Mouse (Mus musculus) midbrain, embryonic 13.5 days (tissue): ENCODE measurements around the gene Aip. TPM values are rescaled to one million over a fixed set of nuclear protein-coding genes. Genes with fewer than 3 reads are reported as not detected.

Source experiments
- ATAC-seq: fragments of 200-750 bp; cut with Nextera tagmentation; 2 replicates; pipeline ENCODE4 v1.8.0; 2017; ENCODE audit warnings: mild to moderate bottlenecking, moderate TSS enrichment, moderate library complexity
- H3K27ac ChIP-seq: fragments of 300-500 bp; sonication (generic); 2 replicates; pipeline ENCODE4 v1.5.1; 2015; ENCODE audit warnings: inconsistent platforms, mild to moderate bottlenecking, moderate library complexity
- H3K27me3 ChIP-seq: fragments of 300-500 bp; sonication (generic); 2 replicates; pipeline ENCODE4 v1.6.1; 2015; ENCODE audit warnings: mild to moderate bottlenecking, inconsistent platforms
- H3K36me3 ChIP-seq: fragments of 300-500 bp; sonication (generic); 2 replicates; pipeline ENCODE4 v1.6.1; 2015; ENCODE audit warnings: mild to moderate bottlenecking, inconsistent platforms
- H3K4me1 ChIP-seq: fragments of 300-500 bp; sonication (generic); replicated peaks from 2 replicates; pipeline ENCODE4 v1.6.1; 2015; ENCODE audit warnings: inconsistent platforms
- H3K4me2 ChIP-seq: fragments of 300-500 bp; sonication (generic); replicated peaks from 2 replicates; pipeline ENCODE4 v1.6.1; 2015; ENCODE audit warnings: moderate library complexity, mild to moderate bottlenecking, inconsistent platforms
- H3K4me3 ChIP-seq: fragments of 300-500 bp; sonication (generic); replicated peaks from 2 replicates; pipeline ENCODE4 v1.5.1; 2015; ENCODE audit warnings: mild to moderate bottlenecking, inconsistent platforms
- H3K9ac ChIP-seq: fragments of 300-500 bp; sonication (generic); replicated peaks from 2 replicates; pipeline ENCODE4 v1.6.1; 2015; ENCODE audit warnings: mild to moderate bottlenecking, inconsistent platforms
- H3K9me3 ChIP-seq: fragments of 300-500 bp; sonication (generic); 2 replicates; pipeline ENCODE4 v1.6.1; 2016; ENCODE audit warnings: mild to moderate bottlenecking, inconsistent platforms
- WGBS: fragments of 180-500 bp; shearing (Covaris S2); methylation state at CpG from one replicate; pipeline ENCODE4 v1.1.7; 2015; 5-methylcytosine and 5-hydroxymethylcytosine counted together
- polyA plus RNA-seq: library from polyadenylated mRNA; unstranded; fragments of >200 nt; fragmentation: Nextera tagmentation; extraction: Ambion mirVana; gene quantifications from 2 replicates; pipeline ENCODE4 v1.2.1, GENCODE M21; 2015

The Aip gene
- polyA plus RNA-seq, 1 experiment from 2014 or later = 79.8 TPM

- H3K4me1 ChIP-seq = peaks cover 22% of the 10 kb centered on the region
- 77% methylated on average over 7 of the region's 7 CpGs for WGBS
- no peak overlapping the region for H3K4me3 ChIP-seq
- ATAC-seq = no peak
- H3K27ac ChIP-seq = no peak overlapping the region
- no peak overlapping the region for H3K9ac ChIP-seq
- no peaks in the 10 kb centered on the region for H3K9me3 ChIP-seq
- H3K36me3 ChIP-seq = no peaks in the 10 kb centered on the region
- no peak overlapping the region for H3K4me2 ChIP-seq
- peaks cover 3% of the 10 kb centered on the region; the same call in 1 of the 2 replicates for H3K27me3 ChIP-seq
These were observed 31.9 kb downstream of the Aip start for GRCm38 (mm10) chr19:4093772-4094171.

- WGBS = 99% methylated on average over 3 of the region's 3 CpGs
These were observed 32.9 kb downstream of the Aip start for GRCm38 (mm10) chr19:4092750-4093149.

GRCm38 (mm10) chr19:4091383-4091782, 34.3 kb downstream of the Aip start:
- Histone ChIP-seq H3K9ac (no peak overlapping the region), H3K4me3 (no peak overlapping the region), H3K4me2 (no peak overlapping the region), H3K27ac (no peak overlapping the region), H3K27me3 (peaks cover 3% of the 10 kb centered on the region; the same call in 1 of the 2 replicates), H3K36me3 (no peaks in the 10 kb centered on the region), H3K4me1 (peaks cover 6% of the 10 kb centered on the region), H3K9me3 (no peaks in the 10 kb centered on the region)
- ATAC-seq = no peak
- 71% methylated on average over 2 of the region's 2 CpGs for WGBS

More at GRCm38 (mm10) chr19:4092750-4093149, 32.9 kb downstream of the Aip start:
- no peak for ATAC-seq
- no peaks in the 10 kb centered on the region for H3K9me3 ChIP-seq
- no peaks in the 10 kb centered on the region for H3K36me3 ChIP-seq
- no peak overlapping the region for H3K4me3 ChIP-seq
- H3K4me2 ChIP-seq = no peak overlapping the region
- no peak overlapping the region for H3K27ac ChIP-seq
- H3K27me3 ChIP-seq = peaks cover 3% of the 10 kb centered on the region; the same call in 1 of the 2 replicates
- no peak overlapping the region for H3K9ac ChIP-seq
- H3K4me1 ChIP-seq = peaks cover 12% of the 10 kb centered on the region

DNA sequence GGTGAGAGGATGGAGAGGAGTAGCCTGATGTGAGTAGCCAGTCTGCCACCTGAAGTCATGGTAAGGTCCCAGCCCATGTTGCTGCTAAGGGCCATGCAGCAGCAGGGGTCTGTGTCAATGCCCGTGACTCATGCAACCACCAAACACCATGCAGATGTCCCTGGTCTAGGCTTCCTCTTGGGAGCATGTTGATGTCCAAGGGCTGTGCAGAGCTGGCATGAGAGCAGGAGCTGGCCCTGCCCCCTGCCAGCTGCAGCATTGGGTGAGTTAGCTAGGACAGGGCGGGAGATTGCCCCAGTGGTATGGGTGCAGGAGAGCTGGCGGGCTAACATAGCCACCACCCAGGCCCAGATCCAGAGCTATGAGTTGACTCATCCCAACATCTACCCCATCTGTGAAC, 35.2 kb downstream of the Aip start:
- Histone ChIP-seq H3K27ac (no peak overlapping the region), H3K4me1 (no peaks in the 10 kb centered on the region), H3K9me3 (no peaks in the 10 kb centered on the region), H3K27me3 (peaks cover 3% of the 10 kb centered on the region; the same call in 1 of the 2 replicates), H3K4me3 (no peak overlapping the region), H3K36me3 (no peaks in the 10 kb centered on the region), H3K4me2 (no peak overlapping the region), H3K9ac (no peak overlapping the region)
- no peak for ATAC-seq
- 88% methylated on average over 3 of the region's 3 CpGs for WGBS

- no peak overlapping the region for H3K27ac ChIP-seq
- no peaks in the 10 kb centered on the region for H3K9me3 ChIP-seq
- no peak overlapping the region for H3K4me3 ChIP-seq
- H3K4me1 ChIP-seq = no peaks in the 10 kb centered on the region
- no peak overlapping the region for H3K9ac ChIP-seq
- H3K36me3 ChIP-seq = no peaks in the 10 kb centered on the region
- ATAC-seq = no peak
- WGBS = 57% methylated on average over 6 of the region's 6 CpGs
- H3K27me3 ChIP-seq = peaks cover 7% of the 10 kb centered on the region; the same call in 1 of the 2 replicates
- no peak overlapping the region for H3K4me2 ChIP-seq
These were observed 36.5 kb downstream of the Aip start for GRCm38 (mm10) chr19:4089128-4089527.

DNA sequence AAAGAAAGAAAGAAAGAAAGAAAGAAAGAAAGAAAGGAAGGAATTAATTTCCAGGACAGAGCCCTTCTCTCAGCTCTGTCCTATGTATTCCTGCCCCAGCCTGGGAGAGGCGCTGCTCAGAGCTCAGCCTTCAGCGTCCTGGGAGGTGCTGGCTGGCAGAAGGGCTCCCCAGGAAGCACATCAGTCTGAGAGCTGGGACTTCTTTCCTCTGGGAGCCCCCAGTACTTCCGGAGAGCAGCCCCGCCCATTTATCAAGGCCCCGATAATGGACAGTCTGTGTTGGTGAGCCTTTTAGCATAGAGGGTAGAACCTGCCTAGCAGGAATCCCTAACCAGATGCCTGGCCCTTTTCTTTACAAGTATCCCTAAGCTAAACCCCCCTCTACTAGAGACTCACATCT, 37.5 kb downstream of the Aip start:
- Histone ChIP-seq H3K36me3 (no peaks in the 10 kb centered on the region), H3K27me3 (peaks cover 7% of the 10 kb centered on the region; the same call in 1 of the 2 replicates), H3K27ac (no peak overlapping the region), H3K4me2 (no peak overlapping the region), H3K4me3 (no peak overlapping the region), H3K4me1 (no peaks in the 10 kb centered on the region), H3K9me3 (no peaks in the 10 kb centered on the region), H3K9ac (no peak overlapping the region)
- ATAC-seq = no peak
- WGBS = 62% methylated on average over 5 of the region's 5 CpGs

DNA sequence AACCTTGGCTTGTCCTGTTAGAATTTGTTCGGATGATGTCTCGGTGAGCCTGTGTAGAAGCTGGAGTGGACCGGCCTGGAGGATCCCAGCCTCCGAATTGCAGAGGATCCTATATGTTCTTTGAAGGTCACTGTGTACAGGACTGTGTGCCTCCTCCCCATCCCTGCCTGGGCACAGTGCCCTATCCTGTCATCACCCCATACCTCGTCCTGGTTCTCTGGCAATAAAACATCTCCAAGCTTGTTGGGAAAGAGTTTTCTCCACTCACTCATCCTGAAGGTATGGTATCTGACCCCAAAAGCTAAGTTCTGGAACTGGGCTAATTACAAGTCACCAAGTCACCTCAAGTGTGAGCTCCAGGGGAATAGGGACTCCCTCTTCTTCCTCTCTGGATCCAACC, 38.6 kb downstream of the Aip start:
- 93% methylated on average over 5 of the region's 5 CpGs for WGBS
- H3K36me3 ChIP-seq = no peaks in the 10 kb centered on the region
- no peak overlapping the region for H3K27ac ChIP-seq
- H3K4me2 ChIP-seq = no peak overlapping the region
- no peak overlapping the region for H3K9ac ChIP-seq
- H3K9me3 ChIP-seq = no peaks in the 10 kb centered on the region
- H3K4me1 ChIP-seq = no peaks in the 10 kb centered on the region
- no peak for ATAC-seq
- H3K4me3 ChIP-seq = no peak overlapping the region
- H3K27me3 ChIP-seq = peaks cover 7% of the 10 kb centered on the region; the same call in 1 of the 2 replicates

- H3K9ac ChIP-seq = no peak overlapping the region
- no peak overlapping the region for H3K4me2 ChIP-seq
- H3K27ac ChIP-seq = no peak overlapping the region
- peaks cover 7% of the 10 kb centered on the region; the same call in 1 of the 2 replicates for H3K27me3 ChIP-seq
- H3K4me3 ChIP-seq = no peak overlapping the region
- H3K36me3 ChIP-seq = no peaks in the 10 kb centered on the region
- 93% methylated on average over 15 of the region's 15 CpGs for WGBS
- H3K9me3 ChIP-seq = no peaks in the 10 kb centered on the region
- H3K4me1 ChIP-seq = no peaks in the 10 kb centered on the region
- no peak for ATAC-seq
These were observed 39.5 kb downstream of the Aip start for GRCm38 (mm10) chr19:4086156-4086555.

GRCm38 (mm10) chr19:4084984-4085383, 40.7 kb downstream of the Aip start:
- WGBS = 86% methylated on average over 1 of the region's 1 CpGs
- Histone ChIP-seq H3K27me3 (peaks cover 7% of the 10 kb centered on the region; the same call in 1 of the 2 replicates), H3K4me3 (no peak overlapping the region), H3K27ac (no peak overlapping the region), H3K9ac (no peak overlapping the region), H3K36me3 (no peaks in the 10 kb centered on the region), H3K4me1 (no peaks in the 10 kb centered on the region), H3K9me3 (no peaks in the 10 kb centered on the region), H3K4me2 (no peak overlapping the region)
- ATAC-seq = no peak

- Histone ChIP-seq H3K27ac (no peak overlapping the region), H3K4me1 (no peaks in the 10 kb centered on the region), H3K4me2 (no peak overlapping the region), H3K4me3 (no peak overlapping the region), H3K9me3 (no peaks in the 10 kb centered on the region), H3K9ac (no peak overlapping the region), H3K27me3 (0 out of 2 replicates have a peak, but pooled peaks cover 3% of the 10 kb centered on the region), H3K36me3 (no peaks in the 10 kb centered on the region)
- ATAC-seq = no peak
- WGBS = 23% methylated on average over 8 of the region's 8 CpGs
These were observed 41.8 kb downstream of the Aip start for GRCm38 (mm10) chr19:4083826-4084225.

DNA sequence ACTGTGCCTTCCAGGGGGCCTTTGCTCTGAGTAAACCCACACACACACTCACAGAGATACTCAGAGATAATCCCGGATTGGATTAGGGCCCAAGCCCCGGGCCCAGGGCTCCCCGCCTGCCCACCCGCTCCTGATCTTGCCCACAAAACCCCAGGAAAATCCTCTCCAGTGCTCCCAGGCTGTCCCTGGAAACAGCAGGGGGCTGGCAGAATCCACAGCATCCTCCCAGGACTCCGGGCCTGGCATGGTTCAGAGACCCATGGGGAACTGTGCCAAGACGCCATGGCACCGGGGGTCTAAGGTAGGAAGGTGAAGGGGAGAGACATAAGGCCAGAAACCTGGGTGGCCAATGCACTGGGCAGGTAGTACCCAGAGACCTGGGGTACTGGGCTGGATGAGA, 42.3 kb downstream of the Aip start:
- Histone ChIP-seq H3K9ac (no peak overlapping the region), H3K9me3 (no peaks in the 10 kb centered on the region), H3K27me3 (0 out of 2 replicates have a peak, but pooled peaks cover 3% of the 10 kb centered on the region), H3K4me3 (no peak overlapping the region), H3K36me3 (no peaks in the 10 kb centered on the region), H3K4me2 (no peak overlapping the region), H3K4me1 (no peaks in the 10 kb centered on the region), H3K27ac (no peak overlapping the region)
- ATAC-seq = no peak
- 73% methylated on average over 7 of the region's 7 CpGs for WGBS

DNA sequence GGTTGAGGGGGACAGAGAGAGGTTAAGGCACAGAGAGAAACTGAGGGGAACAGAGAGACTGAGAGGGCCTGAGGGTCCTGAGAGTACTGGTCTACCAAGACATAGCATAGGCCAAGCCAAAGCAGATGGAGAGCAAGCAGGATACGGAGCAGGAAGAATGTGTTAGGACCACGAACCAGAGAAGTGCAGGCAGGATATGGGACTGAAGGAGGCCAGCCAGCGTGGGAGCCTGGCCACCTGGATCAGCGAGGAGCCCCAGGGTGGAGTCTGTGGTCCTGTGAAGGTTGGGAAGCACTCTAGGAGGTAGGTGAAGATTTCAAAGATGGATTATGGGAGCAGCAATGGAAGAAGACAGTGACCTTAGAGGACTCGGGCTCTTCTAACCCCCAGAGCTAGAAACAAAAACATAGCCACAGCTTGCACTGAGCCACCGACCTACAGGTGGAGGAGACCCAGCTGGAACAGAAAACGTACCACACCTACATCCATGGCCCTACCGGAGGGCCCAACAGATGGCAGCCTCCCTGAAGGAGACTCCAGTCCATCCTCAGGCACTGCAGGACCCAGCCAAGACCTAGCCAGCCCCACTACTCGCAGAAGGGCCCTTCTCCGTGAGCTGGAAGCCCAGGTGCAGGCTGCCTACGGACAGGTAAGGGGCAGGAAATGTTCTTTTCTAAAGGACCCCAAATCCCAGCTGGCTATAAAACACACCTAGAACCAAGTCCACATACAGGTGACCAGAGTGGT, 43.3 kb downstream of the Aip start:
- WGBS = 86% methylated on average over 11 of the region's 11 CpGs

More for the DNA sequence above, 43.3 kb downstream of the Aip start:
- Histone ChIP-seq H3K36me3 (no peaks in the 10 kb centered on the region), H3K9ac (no peak overlapping the region), H3K9me3 (no peaks in the 10 kb centered on the region), H3K4me3 (no peak overlapping the region), H3K27me3 (0 out of 2 replicates have a peak, but pooled peaks cover 3% of the 10 kb centered on the region), H3K4me2 (no peak overlapping the region), H3K27ac (no peak overlapping the region), H3K4me1 (no peaks in the 10 kb centered on the region)
- no peak for ATAC-seq
